Mouse (Mus musculus) heart, embryonic 15.5 days (tissue): Measurements from ENCODE around the gene Aldh1l1. TPM values are rescaled to one million over a fixed set of nuclear protein-coding genes. Genes with fewer than 3 reads are reported as not detected.

Experiments
- ATAC-seq: fragments of 200-750 bp; cut with Nextera tagmentation; replicated peaks from 2 replicates; pipeline ENCODE4 v1.8.0; 2017; ENCODE audit warnings: low read depth, moderate TSS enrichment; ENCODE audit not compliant: insufficient number of reproducible peaks, insufficient read depth, low FRiP score
- H3K27ac ChIP-seq: fragments of 300-500 bp; sonication (generic); 2 replicates; pipeline ENCODE4 v1.5.1; 2015; ENCODE audit warnings: mild to moderate bottlenecking, inconsistent platforms
- H3K27me3 ChIP-seq: fragments of 300-500 bp; sonication (generic); 2 replicates; pipeline ENCODE4 v1.6.1; 2015; ENCODE audit warnings: inconsistent platforms
- H3K36me3 ChIP-seq: fragments of 300-500 bp; sonication (generic); 2 replicates; pipeline ENCODE4 v1.6.1; 2015; ENCODE audit warnings: mild to moderate bottlenecking, inconsistent platforms
- H3K4me1 ChIP-seq: fragments of 300-500 bp; sonication (generic); replicated peaks from 2 replicates; pipeline ENCODE4 v1.6.1; 2015; ENCODE audit warnings: inconsistent platforms
- H3K4me2 ChIP-seq: fragments of 300-500 bp; sonication (generic); 2 replicates; pipeline ENCODE4 v1.6.1; 2015; ENCODE audit warnings: inconsistent platforms, mild to moderate bottlenecking, moderate library complexity
- H3K4me3 ChIP-seq: fragments of 300-500 bp; sonication (generic); 2 replicates; pipeline ENCODE4 v1.5.1; 2015; ENCODE audit warnings: mild to moderate bottlenecking, inconsistent platforms
- H3K9ac ChIP-seq: fragments of 300-500 bp; sonication (generic); 2 replicates; pipeline ENCODE4 v1.6.1; 2015; ENCODE audit warnings: mild to moderate bottlenecking, inconsistent platforms
- H3K9me3 ChIP-seq: fragments of 300-500 bp; sonication (generic); replicated peaks from 2 replicates; pipeline ENCODE4 v1.6.1; 2016; ENCODE audit warnings: inconsistent platforms
- WGBS: fragments of 180-500 bp; shearing (Covaris S2); methylation state at CpG from one replicate; pipeline ENCODE4 v1.1.7; 2015; ENCODE audit warnings: mixed read lengths; 5-methylcytosine and 5-hydroxymethylcytosine counted together
- polyA plus RNA-seq: library from polyadenylated mRNA; unstranded; fragments of >200 nt; fragmentation: Nextera tagmentation; extraction: Ambion mirVana; gene quantifications from 2 replicates; pipeline ENCODE4 v1.2.1, GENCODE M21; 2015

Gene Aldh1l1
- polyA plus RNA-seq, 1 experiment from 2014 or later, result 1.8 TPM

- no peaks in the 10 kb centered on the region for H3K9me3 ChIP-seq
- H3K4me3 ChIP-seq, result no peak overlapping the region
- no peaks in the 10 kb centered on the region for H3K36me3 ChIP-seq
- H3K27ac ChIP-seq, result peak overlapping the region; percentile 94
- no peak overlapping the region; the same call in 1 of the 2 replicates for H3K4me2 ChIP-seq
- ATAC-seq, result no peak
- H3K9ac ChIP-seq, result no peak overlapping the region
- peaks cover 44% of the 10 kb centered on the region for H3K4me1 ChIP-seq
- no peaks in the 10 kb centered on the region for H3K27me3 ChIP-seq
These were observed 21.2 kb downstream of the Aldh1l1 start for GRCm38 (mm10) chr6:90507443-90507842.

GRCm38 (mm10) chr6:90508197-90508624, 22.0 kb downstream of the Aldh1l1 start:
- 19% methylated on average over 4 of the region's 4 CpGs for WGBS
- peaks cover 44% of the 10 kb centered on the region for H3K4me1 ChIP-seq
- H3K27me3 ChIP-seq, result no peaks in the 10 kb centered on the region
- H3K36me3 ChIP-seq, result no peaks in the 10 kb centered on the region
- no peak overlapping the region for H3K4me3 ChIP-seq
- peak overlapping the region; percentile 27; the same call in 1 of the 2 replicates for H3K4me2 ChIP-seq
- H3K27ac ChIP-seq, result peak overlapping the region; percentile 94
- no peaks in the 10 kb centered on the region for H3K9me3 ChIP-seq
- peak; percentile 59 for ATAC-seq
- no peak overlapping the region for H3K9ac ChIP-seq

GRCm38 (mm10) chr6:90509085-90509484, 22.9 kb downstream of the Aldh1l1 start:
- no peak overlapping the region for H3K4me2 ChIP-seq
- ATAC-seq, result peak; percentile 61
- no peak overlapping the region for H3K9ac ChIP-seq
- 30% methylated on average over 6 of the region's 6 CpGs for WGBS
- no peaks in the 10 kb centered on the region for H3K27me3 ChIP-seq
- no peaks in the 10 kb centered on the region for H3K9me3 ChIP-seq
- no peak overlapping the region for H3K4me3 ChIP-seq
- peak overlapping the region; percentile 94 for H3K27ac ChIP-seq
- H3K4me1 ChIP-seq, result peaks cover 44% of the 10 kb centered on the region
- no peaks in the 10 kb centered on the region for H3K36me3 ChIP-seq

DNA sequence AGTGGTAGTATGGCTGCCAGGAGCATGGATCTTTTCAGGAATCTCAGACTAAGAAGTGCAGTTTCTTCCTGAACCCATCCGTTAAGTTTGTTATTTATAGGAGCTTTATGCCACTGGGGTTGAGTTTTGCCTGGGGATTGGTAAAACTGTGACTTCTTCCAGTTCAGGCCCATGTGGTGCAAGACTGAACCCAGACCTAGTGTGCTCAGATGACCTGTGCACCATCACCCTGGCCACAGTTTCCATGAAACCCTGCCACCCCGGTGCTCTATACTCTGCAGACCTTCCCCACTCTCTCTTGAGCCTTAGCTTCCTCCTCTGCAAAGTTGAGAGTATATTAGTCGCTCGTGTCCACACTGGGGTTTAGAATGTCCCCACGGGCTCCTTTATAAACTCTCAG, 26.2 kb downstream of the Aldh1l1 start:
- Histone ChIP-seq H3K9ac (no peak overlapping the region), H3K4me1 (peaks cover 29% of the 10 kb centered on the region), H3K36me3 (no peaks in the 10 kb centered on the region), H3K9me3 (no peaks in the 10 kb centered on the region), H3K27me3 (no peaks in the 10 kb centered on the region), H3K4me3 (no peak overlapping the region), H3K27ac (no peak overlapping the region), H3K4me2 (no peak overlapping the region)
- ATAC-seq, result no peak
- WGBS, result 84% methylated on average over 5 of the region's 5 CpGs

- H3K4me3 ChIP-seq, result no peak overlapping the region
- H3K4me1 ChIP-seq, result peaks cover 20% of the 10 kb centered on the region
- H3K27ac ChIP-seq, result no peak overlapping the region
- WGBS, result 70% methylated on average over 5 of the region's 5 CpGs
- ATAC-seq, result no peak
- H3K4me2 ChIP-seq, result no peak overlapping the region
- H3K9me3 ChIP-seq, result no peaks in the 10 kb centered on the region
- H3K27me3 ChIP-seq, result no peaks in the 10 kb centered on the region
- H3K36me3 ChIP-seq, result no peaks in the 10 kb centered on the region
- no peak overlapping the region for H3K9ac ChIP-seq
These were observed 27.0 kb downstream of the Aldh1l1 start for GRCm38 (mm10) chr6:90513074-90513856.

DNA sequence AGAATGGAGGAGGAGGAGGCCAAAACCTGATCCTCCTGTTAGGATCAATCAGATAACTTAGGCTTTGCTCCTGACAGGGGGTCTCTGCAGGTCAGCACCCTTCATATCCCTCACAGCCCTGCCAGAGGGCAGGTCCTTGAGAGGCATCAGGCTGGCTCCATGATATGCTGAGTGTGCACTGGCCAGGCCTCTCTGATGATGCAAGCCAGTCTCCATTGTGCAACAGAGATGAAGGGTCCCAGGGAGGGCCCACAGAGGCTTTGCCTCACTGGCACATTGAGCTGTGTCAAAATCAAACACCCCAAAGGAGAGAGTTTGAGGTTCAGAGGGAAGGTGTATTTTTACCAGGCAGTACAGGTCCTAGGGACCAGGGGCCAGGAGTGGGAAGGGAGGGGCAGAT, 28.1 kb downstream of the Aldh1l1 start:
- H3K9ac ChIP-seq, result no peak overlapping the region
- no peak overlapping the region for H3K4me2 ChIP-seq
- H3K27ac ChIP-seq, result no peak overlapping the region
- H3K36me3 ChIP-seq, result no peaks in the 10 kb centered on the region
- no peaks in the 10 kb centered on the region for H3K9me3 ChIP-seq
- no peak; the same call in 1 of the 2 replicates for ATAC-seq
- no peaks in the 10 kb centered on the region for H3K27me3 ChIP-seq
- peaks cover 13% of the 10 kb centered on the region for H3K4me1 ChIP-seq
- no peak overlapping the region for H3K4me3 ChIP-seq

DNA sequence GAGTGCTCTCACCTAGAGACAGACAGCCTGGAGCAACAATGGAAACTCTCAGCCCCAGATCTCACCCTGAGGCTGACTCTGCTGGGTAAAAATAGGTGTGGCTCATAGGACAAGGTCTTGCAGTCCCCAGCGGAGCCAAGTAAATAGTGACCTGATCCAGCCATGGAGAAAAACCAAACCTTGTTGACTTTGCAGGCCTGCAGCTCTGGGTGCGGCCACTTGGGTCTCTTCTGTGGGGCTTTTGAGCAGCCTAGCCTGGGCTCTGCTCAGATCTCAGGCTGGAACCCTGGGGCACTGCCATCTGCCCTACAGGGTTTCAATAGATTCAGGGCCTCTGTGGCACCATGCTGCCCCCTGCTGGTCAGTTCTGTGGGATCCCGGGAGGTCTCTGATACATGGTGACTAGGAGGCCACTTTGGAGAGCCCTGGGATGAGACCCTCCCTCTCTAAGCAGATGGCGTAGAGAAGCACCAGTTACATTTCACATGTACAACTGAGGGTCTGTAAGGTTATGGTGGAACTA, 28.7 kb downstream of the Aldh1l1 start:
- Histone ChIP-seq H3K27me3 (no peaks in the 10 kb centered on the region), H3K9ac (no peak overlapping the region), H3K27ac (no peak overlapping the region), H3K4me2 (no peak overlapping the region), H3K4me1 (peaks cover 8% of the 10 kb centered on the region), H3K36me3 (no peaks in the 10 kb centered on the region), H3K9me3 (no peaks in the 10 kb centered on the region), H3K4me3 (no peak overlapping the region)
- WGBS, result 27% methylated on average over 4 of the region's 4 CpGs
- peak; percentile 53 for ATAC-seq

DNA sequence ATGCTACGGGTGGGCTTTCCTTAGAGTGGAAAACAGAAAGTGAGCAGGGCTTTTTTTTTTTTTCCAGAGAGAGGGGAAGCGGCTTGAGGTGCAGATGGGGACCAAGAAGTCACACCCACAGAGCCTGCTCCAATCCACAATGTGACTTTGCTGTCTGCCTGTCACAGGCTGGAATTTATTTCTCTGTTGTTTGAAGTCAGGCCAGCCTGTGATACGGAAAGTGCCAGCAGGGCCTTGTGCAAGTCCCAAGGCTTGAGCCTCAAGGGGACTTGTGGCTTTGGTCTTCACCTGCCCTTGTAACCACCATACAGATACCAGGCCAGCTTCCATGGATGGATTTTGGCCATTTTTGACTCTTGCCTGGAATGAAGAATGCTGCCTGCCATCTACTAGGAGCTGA, 32.7 kb downstream of the Aldh1l1 start:
- no peak for ATAC-seq
- H3K36me3 ChIP-seq, result no peaks in the 10 kb centered on the region
- no peak overlapping the region for H3K4me3 ChIP-seq
- H3K27ac ChIP-seq, result no peak overlapping the region
- no peak overlapping the region for H3K9ac ChIP-seq
- WGBS, result 41% methylated on average over 3 of the region's 3 CpGs
- no peaks in the 10 kb centered on the region for H3K9me3 ChIP-seq
- no peaks in the 10 kb centered on the region for H3K27me3 ChIP-seq
- H3K4me2 ChIP-seq, result no peak overlapping the region
- H3K4me1 ChIP-seq, result peaks cover 8% of the 10 kb centered on the region

GRCm38 (mm10) chr6:90519375-90519774, 33.1 kb downstream of the Aldh1l1 start:
- Histone ChIP-seq H3K4me2 (no peak overlapping the region), H3K27ac (no peak overlapping the region), H3K9me3 (no peaks in the 10 kb centered on the region), H3K4me3 (no peak overlapping the region), H3K27me3 (no peaks in the 10 kb centered on the region), H3K4me1 (peaks cover 8% of the 10 kb centered on the region), H3K9ac (no peak overlapping the region), H3K36me3 (no peaks in the 10 kb centered on the region)
- 43% methylated on average over 5 of the region's 5 CpGs for WGBS
- no peak for ATAC-seq

DNA sequence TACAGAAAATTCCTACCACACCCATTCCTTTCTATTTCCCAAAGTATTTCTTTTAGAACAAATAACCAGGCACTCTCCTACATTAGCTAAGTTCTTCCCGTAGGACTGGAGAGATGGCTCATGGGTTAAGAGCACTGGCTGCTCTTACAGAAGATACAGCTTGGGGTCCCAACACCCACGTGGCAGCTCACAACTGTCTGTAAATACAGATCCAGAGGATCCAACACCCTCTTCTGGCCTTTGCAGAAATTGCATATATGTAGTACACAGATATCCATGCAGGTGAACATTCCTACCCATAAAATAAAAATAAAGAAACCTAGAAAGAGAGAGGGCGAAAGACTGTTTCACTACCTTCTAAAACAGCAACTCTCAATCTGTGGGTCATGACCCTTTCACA, 40.2 kb downstream of the Aldh1l1 start:
- H3K27ac ChIP-seq, result no peak overlapping the region
- no peak overlapping the region for H3K4me3 ChIP-seq
- no peaks in the 10 kb centered on the region for H3K36me3 ChIP-seq
- no peak for ATAC-seq
- no peaks in the 10 kb centered on the region for H3K9me3 ChIP-seq
- no peaks in the 10 kb centered on the region for H3K27me3 ChIP-seq
- H3K9ac ChIP-seq, result no peak overlapping the region
- no peak overlapping the region for H3K4me2 ChIP-seq
- WGBS, result 61% methylated on average over 3 of the region's 3 CpGs
- H3K4me1 ChIP-seq, result no peaks in the 10 kb centered on the region

DNA sequence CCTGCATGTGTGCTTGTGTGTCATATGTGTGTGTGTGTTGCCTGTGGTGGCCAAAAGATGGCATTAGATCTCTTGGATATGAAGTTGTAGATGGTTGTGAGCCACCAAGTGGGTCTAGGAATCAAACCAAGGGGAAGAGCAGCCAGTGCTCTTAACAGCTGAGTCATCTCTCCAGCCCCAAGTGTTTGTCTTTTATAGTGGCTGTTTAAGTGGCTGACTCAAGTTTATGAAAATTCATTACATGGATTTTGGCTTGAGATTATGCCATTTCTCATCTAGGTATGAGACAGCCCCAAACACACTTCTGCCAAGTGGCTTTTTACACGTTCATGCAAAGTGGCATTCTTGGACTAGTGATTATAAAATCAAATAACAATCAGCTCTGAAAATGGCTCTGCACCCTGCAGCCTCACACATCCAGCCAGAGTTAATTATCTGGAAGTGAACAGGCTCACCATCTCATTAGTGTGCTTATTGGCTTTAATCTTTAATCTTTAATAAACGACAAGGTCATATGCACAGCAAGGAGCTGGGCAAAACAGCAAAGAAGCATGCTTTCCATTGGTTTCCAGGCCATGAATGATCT, 43.3 kb downstream of the Aldh1l1 start:
- Histone ChIP-seq H3K4me1 (no peaks in the 10 kb centered on the region), H3K4me2 (no peak overlapping the region), H3K27ac (no peak overlapping the region), H3K4me3 (no peak overlapping the region), H3K9ac (no peak overlapping the region), H3K9me3 (no peaks in the 10 kb centered on the region), H3K36me3 (no peaks in the 10 kb centered on the region), H3K27me3 (no peaks in the 10 kb centered on the region)
- ATAC-seq, result no peak
- 66% methylated on average over 2 of the region's 2 CpGs for WGBS
